Mouse (Mus musculus) right cerebral cortex, postnatal 4 days (tissue): Measurements from ENCODE around the gene Pgpep1l.

ENCODE experiments used
- DNase-seq: peaks from one replicate; pipeline ENCODE4 v3.0.0-alpha.2; 2022

The Pgpep1l gene

DNA sequence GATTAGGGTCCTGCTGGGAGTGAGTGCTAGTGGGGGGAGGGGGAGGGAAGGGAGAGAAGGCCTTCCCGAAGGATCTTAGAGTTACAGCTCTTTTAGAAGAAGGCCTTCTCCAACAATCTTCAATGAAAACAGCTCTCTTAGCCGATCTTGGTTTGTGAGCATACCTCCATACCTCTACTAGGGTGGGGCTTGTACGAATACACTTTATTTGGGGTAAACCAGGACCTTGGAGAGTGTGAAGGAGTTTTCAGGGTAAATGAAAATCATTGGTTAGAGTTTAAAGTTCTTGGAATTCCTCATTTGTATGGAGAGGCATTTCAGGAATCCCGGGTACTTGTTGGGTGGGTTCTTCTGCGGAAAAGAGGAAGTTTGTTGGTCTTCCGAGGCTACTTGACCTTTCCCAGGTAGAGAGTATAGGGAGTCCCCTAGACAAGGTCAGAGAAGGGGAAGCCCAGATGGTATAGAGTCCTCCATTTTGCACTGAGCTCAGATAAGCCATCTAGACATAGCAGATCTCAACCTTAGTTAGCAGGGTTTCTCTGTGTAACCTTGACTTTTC, 4.4 kb downstream of the Pgpep1l start:
- no peak for DNase-seq

GRCm38 (mm10) chr7:68258326-68259150, 5.5 kb downstream of the Pgpep1l start:
- DNase-seq = no peak

DNA sequence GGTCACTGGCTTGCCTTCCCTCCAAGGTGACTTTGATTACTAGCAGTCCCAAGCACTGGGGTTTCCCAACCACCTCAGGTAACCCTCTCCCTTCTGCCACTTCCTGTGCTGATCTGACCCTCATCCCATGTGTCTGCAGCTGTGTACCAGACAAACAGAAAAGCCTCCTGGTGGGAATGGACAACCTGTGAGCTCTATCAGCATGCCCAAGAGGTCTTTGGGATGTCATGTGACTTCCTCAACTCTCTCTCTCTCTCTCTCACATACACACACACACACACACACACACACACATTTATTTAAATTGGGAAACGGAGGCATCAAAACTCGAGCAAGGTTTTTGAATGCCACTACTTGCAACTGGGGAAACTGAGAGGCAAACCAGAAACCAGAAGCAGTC, 6.3 kb downstream of the Pgpep1l start:
- DNase-seq = no peak

- DNase-seq = no peak
Measured at GRCm38 (mm10) chr7:68250902-68251301, 13.1 kb downstream of the Pgpep1l start.

- DNase-seq = no peak
Measured at GRCm38 (mm10) chr7:68250411-68250810, 13.6 kb downstream of the Pgpep1l start.

DNA sequence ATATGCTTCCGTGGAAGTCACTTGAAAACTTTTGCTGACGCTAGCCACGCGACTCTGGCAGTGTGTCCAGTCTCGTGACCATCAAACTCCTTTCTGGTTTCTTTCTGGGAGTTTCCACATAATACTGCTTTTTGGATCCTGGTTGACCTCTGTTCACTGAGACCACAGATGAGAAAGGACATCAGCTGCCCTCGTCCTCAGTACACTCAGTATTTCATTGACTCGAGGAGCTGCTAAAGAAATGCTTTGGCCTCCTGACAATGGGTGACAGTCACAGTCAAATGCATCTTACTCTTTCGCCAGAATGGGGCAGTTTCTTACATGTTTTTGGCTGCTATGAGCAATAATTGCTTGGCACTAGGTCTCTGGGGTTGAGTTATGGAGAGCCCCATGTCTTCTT, 17.8 kb downstream of the Pgpep1l start:
- DNase-seq = no peak

GRCm38 (mm10) chr7:68245681-68246080, 18.4 kb downstream of the Pgpep1l start:
- DNase-seq = no peak

DNA sequence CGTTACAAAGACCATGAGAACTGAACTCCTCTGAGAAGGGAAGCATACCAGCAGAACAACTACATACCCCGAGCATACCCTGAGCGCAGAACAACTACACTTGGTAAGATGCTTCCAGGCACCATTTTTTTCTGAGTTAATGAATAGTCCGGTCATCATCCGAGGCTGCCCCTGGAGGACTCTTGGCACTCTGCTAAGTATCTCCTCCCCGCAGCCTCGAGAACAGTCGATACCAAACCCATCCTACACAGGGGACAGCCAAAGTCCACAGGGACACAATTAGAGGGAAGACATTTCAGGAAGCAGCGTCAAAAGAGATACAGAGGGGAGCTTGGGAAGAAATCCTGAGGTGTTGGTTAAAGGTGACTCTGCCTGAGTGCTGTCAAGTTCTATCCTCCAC, 22.8 kb downstream of the Pgpep1l start:
- DNase-seq = no peak

GRCm38 (mm10) chr7:68239220-68239827, 24.7 kb downstream of the Pgpep1l start:
- no peak for DNase-seq

GRCm38 (mm10) chr7:68236817-68237216, 27.2 kb downstream of the Pgpep1l start:
- no peak for DNase-seq

DNA sequence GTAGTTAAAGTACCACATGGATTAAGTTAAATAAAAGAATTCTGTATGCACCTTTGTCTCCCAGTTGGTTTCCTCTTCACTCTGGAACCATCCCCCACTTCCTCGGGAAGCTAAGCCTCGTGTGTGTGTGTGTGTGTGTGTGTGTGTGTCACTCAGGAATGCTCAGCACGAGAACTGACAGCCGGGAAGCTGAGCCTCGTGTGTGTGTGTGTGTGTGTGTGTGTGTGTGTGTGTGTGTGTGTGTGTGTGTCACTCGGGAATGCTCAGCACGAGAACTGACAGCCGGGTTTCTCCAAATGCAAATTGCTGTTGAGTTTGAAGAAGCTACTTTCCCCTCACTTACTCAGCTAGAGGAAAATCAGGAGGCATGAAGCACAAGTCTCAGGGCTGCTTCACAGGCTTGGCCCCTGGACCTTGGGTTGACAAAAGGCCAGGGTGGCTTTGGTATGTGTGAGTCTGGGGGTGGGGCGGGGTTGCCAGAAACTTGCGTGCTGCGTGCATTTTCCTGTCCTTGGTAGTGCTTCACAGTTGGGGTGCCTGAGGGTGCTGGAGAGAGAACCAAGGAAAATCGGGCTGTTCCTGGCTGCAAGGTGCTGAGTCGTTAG, 30.3 kb downstream of the Pgpep1l start:
- DNase-seq = no peak

DNA sequence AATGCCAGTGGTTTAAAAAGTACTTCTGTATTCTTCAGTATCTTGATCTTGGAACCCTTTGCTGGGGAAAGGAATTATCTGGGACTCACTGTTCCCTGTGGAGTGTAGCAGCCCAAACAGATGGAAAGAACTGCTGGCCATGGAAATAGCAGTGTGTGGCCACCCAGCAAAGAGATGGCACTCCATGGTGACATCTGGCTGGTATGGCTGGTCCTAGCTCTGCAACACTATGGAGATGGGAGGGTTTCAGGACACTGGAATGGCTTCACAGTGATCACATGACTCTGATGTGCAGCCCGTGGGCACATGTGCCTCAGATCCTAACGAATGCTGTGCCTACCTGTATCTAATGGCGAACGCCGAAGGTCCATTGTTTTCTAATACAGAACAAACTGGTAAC, 31.5 kb downstream of the Pgpep1l start:
- no peak for DNase-seq

DNA sequence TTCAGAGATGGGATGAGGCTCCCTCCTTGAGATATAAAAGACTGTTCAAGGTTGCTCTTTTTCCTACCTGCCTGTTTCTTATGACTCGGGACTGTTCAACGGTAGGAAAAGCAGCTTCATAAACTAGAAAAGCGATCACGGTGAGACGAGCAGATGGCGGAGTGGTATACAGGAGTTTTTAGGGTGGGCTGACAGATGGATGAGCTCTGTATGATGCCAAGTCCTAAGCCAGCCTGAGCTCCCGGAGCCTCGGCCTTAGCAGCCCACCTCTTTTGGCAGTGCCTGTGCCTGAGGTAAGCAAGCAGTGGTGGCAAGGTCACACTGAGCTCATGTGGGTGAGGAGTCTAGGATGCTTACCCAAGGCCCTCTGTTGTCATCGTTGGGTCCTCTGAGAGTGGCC, 33.2 kb downstream of the Pgpep1l start:
- DNase-seq = no peak

DNA sequence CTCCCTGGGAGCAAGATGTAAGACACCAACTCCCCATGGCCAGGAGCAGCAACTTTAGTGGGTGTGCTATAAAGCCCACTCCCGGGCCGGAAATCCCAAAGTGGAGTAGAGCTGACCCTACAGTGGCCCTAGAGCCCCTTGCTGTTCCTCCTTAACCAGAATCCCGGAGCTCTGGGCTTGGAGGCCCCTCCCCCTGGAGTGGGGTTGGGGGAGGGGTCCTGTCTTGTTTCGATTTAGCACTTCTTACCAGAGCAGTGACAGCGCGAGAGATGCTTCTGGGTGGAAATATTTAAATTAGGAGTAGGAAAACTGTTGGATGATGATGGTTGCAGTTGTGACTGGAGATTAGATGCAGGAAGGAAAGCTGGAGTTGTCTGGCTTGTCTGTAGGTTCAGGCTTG, 35.5 kb downstream of the Pgpep1l start:
- no peak for DNase-seq

DNA sequence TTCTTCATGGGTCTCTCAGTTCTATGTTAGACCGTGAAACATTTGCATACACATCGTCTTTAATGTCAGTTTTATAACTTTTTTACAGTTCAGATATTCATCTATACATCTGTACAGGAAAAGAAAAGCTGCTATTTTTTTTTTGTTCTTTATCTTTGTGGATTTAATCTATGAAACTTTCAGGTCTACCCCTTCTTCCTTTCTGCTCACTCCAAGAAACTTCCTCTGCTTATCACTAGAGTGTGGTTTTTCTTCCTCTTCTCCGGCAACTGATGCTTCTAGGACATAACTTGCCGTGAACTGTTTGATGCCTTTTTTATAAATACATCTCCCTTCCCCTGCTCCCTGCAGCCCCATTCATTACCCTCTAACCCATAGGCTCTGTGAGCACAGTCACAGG, 36.4 kb downstream of the Pgpep1l start:
- no peak for DNase-seq

DNA sequence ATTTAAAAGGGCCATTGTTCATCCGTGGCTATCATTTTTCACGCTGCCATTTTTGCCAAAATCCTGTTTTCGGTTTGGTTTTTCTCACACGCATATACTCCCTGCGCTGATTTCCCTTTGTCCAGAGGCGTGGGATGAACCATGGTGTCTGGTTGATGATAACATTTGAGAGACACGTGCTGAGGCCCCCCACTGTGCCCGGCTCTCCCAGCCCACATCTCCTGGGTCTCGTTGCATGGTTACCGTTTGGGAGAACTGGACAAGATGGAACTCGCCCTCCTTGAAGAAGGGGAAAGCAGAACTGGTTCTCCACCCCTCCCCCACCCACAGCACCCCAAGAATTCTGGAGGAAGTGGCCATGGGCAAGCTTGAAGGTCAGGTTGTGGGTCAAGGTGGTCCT, 37.0 kb downstream of the Pgpep1l start:
- DNase-seq = no peak

DNA sequence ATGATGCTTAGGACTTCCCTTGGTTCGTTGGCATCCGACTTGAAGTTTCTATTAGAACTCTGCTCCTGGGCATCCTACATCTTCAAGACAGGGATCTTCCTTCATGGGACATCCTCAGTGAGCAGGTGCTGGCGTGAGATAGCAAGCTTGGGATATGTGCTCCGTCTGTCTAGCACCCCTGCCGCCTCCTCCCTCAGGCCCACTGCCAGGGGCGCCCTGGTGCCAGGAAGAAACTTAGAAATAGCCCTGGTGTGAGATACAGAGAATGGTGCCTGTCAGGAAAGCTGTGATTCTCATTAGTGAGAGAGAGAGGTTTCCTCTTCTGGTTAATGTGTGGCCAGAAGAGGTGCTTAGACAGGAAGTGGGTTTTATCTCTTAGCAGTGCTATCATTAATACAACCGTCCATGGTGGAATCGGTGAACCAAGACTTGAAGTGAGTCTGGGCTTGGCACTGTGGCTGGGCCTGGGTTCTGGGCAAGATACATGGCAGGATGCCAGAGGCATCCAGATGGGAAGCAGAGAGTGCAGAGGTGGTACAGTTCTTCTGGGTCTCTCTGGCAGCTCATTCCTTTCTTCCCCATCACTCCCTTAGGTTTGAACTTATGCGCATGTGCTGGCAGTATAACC, 38.5 kb downstream of the Pgpep1l start:
- DNase-seq = no peak

- DNase-seq = no peak
Measured at GRCm38 (mm10) chr7:68224006-68224405, 40.0 kb downstream of the Pgpep1l start.

DNA sequence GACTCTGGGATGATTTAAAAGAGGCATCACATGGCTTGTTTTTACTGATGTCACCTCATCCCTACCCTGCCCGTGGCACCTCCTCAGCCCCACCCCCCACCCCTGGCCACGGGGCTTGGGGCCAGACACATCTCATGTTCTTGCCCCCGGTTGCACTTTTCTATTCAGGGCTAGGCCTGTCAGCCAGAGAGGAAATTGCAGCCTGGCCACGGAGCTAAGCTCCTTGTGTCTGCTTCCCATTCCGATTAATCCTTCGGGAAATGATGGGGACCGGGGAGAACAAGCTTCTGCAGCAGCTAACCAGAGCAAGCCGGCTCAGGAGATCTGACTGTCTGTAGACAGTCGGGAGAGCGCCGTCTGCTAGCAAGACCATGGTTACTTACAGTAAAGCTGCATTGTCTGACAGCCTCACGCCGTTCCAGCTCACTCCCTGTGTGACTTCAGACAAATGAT, 40.7 kb downstream of the Pgpep1l start:
- DNase-seq = no peak

GRCm38 (mm10) chr7:68221677-68222230, 42.3 kb downstream of the Pgpep1l start:
- DNase-seq = no peak

- DNase-seq = no peak
Measured at GRCm38 (mm10) chr7:68218879-68219278, 45.2 kb downstream of the Pgpep1l start.

DNA sequence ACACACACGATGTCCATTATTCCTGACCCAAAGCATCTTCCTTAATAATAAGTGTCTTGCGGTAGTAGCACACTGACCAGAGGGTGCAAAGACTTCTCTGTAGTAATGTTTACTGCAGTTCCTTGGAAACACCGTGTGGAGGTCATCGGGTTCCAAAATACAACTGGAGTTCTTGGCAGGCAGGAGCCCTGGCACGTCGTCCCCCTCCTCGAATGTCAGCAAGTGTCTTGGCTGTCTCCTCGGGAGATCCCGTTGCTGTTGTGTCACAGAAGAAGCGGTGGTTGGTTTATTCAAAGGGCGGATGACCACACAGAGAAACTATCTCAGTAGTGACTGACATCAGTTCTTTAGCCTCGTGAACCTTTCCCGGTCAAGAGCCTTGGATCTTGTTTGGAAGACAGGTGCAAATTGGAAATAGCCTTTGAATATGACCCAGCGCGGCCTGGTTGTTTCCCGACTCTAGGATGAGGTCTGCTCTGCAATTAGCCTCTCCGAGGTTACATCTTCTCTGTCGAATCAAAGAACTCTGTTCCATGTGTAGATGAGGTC, 48.4 kb downstream of the Pgpep1l start:
- no peak for DNase-seq

DNA sequence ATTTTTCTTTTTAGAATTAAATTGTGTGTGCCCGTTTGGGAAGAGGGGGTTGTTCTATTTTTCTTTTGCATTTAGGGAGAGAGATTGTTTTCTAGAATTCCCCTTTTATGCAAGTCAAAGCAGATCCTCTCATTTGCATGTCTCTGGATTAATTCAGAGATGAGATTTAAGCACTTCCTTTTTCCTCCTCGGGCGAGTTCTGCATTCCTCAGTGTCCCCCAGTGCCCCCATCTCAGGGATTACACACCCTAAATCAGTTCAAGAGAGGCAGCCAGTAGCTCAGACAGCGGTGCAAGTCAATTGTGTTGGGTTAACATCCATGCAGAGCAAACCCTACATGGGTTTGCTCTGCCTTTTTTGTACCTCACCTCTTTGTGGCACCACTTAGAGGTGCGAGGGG, 50.2 kb downstream of the Pgpep1l start:
- DNase-seq = no peak
